Mouse (Mus musculus): ENCODE results near the gene 3110082I17Rik. TPM values are rescaled to one million over a fixed set of nuclear protein-coding genes. Genes with fewer than 3 reads are reported as not detected.

The 3110082I17Rik gene
- 17.3 and 19.5 TPM in 2 replicates for polyA plus RNA-seq (2015; fragmentation: Nextera tagmentation; extraction: Ambion mirVana)

DNA sequence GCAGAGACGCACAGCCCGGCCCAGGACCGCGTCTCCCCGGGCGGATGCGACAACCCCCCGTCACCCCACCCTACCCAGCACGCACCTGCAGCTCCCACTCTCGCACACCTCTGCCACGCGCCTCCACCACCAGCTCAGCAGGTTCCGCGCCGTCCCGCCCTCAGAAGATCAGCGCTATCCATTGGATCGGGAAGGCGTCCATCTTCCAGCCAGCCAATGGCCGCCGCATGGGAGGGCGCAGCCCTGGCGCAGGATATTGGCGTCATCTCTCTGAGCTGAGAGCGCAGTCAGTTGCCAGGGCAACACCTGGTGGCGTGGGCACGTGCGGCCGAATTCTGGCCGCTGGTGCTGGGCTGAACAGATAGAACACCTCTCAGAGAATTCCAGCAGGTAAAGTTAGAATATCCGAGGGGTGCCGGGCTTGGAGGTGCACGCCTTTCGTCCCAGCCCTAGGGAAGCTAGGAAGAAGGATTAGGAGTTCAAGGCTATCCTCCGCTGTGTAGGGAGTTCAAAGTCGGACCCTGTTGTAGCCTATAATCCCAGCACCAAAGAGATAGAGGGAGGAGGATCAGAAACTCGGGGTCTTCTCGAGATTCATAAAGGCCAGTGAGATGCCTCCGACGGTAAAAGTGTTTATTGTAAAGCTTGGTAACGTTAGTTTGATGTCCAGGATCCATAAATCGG is at the start of gene 3110082I17Rik:
Gene 3110082I17Rik, minus strand, starts transcription at position 144 of the 684 bp plus-strand sequence.
- H3K4me1 ChIP-seq (replicated peaks), result peaks cover 17% of the 10 kb centered on the region
- H3K9ac ChIP-seq (replicated peaks), result peak within 1 kb of the TSS; percentile 68
- WGBS, result 4% methylated on average over 42 of the region's 42 CpGs
- H3K27ac ChIP-seq, result no peak within 1 kb of the TSS
- no peaks in the 10 kb centered on the region for H3K27me3 ChIP-seq
- ATAC-seq, result peak; percentile 100
- H3K9me3 ChIP-seq, result no peaks in the 10 kb centered on the region
- H3K4me3 ChIP-seq (replicated peaks), result peak within 1 kb of the TSS; percentile 70
- peaks cover 3% of the 10 kb centered on the region; the same call in 1 of the 2 replicates for H3K36me3 ChIP-seq
- peak within 1 kb of the TSS; percentile 77 for H3K4me2 ChIP-seq (replicated peaks)

DNA sequence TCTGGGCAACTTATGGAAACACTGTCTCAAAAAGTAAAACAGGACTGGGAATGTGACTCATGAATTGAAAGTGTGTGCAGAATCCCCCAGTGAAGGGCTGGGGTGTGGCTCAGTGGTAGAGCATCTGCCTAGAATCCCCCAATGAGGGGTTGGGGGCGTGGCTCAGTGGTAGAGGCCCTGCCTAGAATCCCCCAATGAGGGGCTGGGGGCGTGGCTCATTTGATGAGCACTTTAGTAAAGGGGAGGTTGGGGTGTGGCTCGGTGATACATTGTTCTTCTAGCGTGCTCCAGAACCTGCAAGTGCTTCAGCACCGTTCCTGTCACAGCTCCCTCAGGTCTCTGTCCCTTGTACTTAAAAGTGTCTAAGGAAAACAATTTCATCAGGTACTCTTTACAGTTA is 45.9 kb upstream of the 3110082I17Rik start:
- H3K9me3 ChIP-seq, result no peaks in the 10 kb centered on the region
- no peak overlapping the region for H3K27ac ChIP-seq
- no peak overlapping the region for H3K4me2 ChIP-seq (replicated peaks)
- no peak overlapping the region for H3K9ac ChIP-seq (replicated peaks)
- H3K27me3 ChIP-seq, result peaks cover 28% of the 10 kb centered on the region
- H3K4me1 ChIP-seq (replicated peaks), result no peaks in the 10 kb centered on the region
- ATAC-seq, result no peak
- WGBS, result 26% methylated on average over 5 of the region's 5 CpGs
- no peak overlapping the region for H3K4me3 ChIP-seq (replicated peaks)
- H3K36me3 ChIP-seq, result no peaks in the 10 kb centered on the region

GRCm38 (mm10) chr5:139505073-139505606 is 44.8 kb upstream of the 3110082I17Rik start:
- H3K4me1 ChIP-seq (replicated peaks), result no peaks in the 10 kb centered on the region
- H3K9me3 ChIP-seq, result no peaks in the 10 kb centered on the region
- H3K4me2 ChIP-seq (replicated peaks), result no peak overlapping the region
- WGBS, result 8% methylated on average over 12 of the region's 14 CpGs
- H3K4me3 ChIP-seq (replicated peaks), result no peak overlapping the region
- H3K27ac ChIP-seq, result no peak overlapping the region
- ATAC-seq, result peak; percentile 58; the same call in 1 of the 2 replicates
- H3K27me3 ChIP-seq, result peaks cover 18% of the 10 kb centered on the region
- no peaks in the 10 kb centered on the region for H3K36me3 ChIP-seq
- H3K9ac ChIP-seq (replicated peaks), result 0 out of 2 replicates have a peak overlapping the region, but pooled peaks have one; percentile 1

DNA sequence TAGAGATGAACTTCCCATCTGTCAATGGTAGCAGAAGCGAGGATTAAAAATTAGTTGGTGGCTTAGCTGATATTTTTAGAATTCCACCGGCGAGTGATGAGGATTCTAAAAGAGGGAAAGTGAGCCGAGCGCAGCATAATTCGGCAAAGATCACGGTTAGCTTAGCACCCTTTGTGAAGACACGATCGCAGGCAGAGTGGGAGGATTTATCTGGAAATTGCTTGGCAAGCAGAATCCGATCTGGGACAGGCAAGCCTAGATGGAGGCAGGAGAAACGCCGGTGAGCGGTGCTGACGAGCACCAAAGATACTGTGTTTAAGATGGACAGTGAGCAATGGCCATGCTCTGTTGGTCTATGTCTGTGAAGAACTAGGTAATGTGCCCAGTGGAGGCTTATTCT is 42.0 kb upstream of the 3110082I17Rik start:
- WGBS, result 83% methylated on average over 14 of the region's 14 CpGs
- H3K4me2 ChIP-seq (replicated peaks), result no peak overlapping the region
- H3K4me1 ChIP-seq (replicated peaks), result no peaks in the 10 kb centered on the region
- no peak overlapping the region for H3K27ac ChIP-seq
- H3K4me3 ChIP-seq (replicated peaks), result no peak overlapping the region
- H3K27me3 ChIP-seq, result peaks cover 12% of the 10 kb centered on the region; the same call in 1 of the 2 replicates
- no peaks in the 10 kb centered on the region for H3K36me3 ChIP-seq
- ATAC-seq, result no peak
- H3K9me3 ChIP-seq, result no peaks in the 10 kb centered on the region
- H3K9ac ChIP-seq (replicated peaks), result no peak overlapping the region

DNA sequence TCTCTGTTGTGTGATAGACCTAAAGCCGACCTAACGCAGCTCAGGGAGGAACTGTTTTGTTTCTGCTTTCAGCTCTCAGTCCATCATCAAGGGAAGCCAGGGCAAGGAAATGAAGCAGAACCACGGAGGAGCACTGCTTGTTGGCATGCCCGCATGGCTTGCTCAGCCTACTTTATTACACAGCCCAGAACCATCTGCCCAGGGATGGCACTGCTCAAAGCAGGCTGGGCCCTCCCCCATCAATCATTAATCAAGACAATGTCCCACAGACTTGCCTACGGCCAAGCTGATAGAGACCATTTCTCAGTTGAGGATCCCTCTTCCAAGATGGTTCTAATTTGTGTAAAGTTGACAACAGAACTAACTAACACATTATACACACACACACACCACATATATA is 38.5 kb upstream of the 3110082I17Rik start:
- no peaks in the 10 kb centered on the region for H3K4me1 ChIP-seq (replicated peaks)
- H3K9me3 ChIP-seq, result no peaks in the 10 kb centered on the region
- H3K4me2 ChIP-seq (replicated peaks), result no peak overlapping the region
- no peak overlapping the region for H3K27ac ChIP-seq
- H3K36me3 ChIP-seq, result no peaks in the 10 kb centered on the region
- 72% methylated on average over 5 of the region's 5 CpGs for WGBS
- H3K4me3 ChIP-seq (replicated peaks), result no peak overlapping the region
- no peaks in the 10 kb centered on the region for H3K27me3 ChIP-seq
- H3K9ac ChIP-seq (replicated peaks), result no peak overlapping the region
- no peak for ATAC-seq

GRCm38 (mm10) chr5:139496939-139497338 is 36.6 kb upstream of the 3110082I17Rik start:
- Histone ChIP-seq H3K9me3 (no peaks in the 10 kb centered on the region), H3K4me3 (replicated peaks) (no peak overlapping the region), H3K4me1 (replicated peaks) (no peaks in the 10 kb centered on the region), H3K9ac (replicated peaks) (no peak overlapping the region), H3K36me3 (no peaks in the 10 kb centered on the region), H3K27ac (no peak overlapping the region), H3K27me3 (no peaks in the 10 kb centered on the region), H3K4me2 (replicated peaks) (no peak overlapping the region)
- 50% methylated on average over 5 of the region's 5 CpGs for WGBS
- ATAC-seq, result no peak

GRCm38 (mm10) chr5:139495019-139495669 is 34.8 kb upstream of the 3110082I17Rik start:
- no peaks in the 10 kb centered on the region for H3K4me1 ChIP-seq (replicated peaks)
- no peaks in the 10 kb centered on the region for H3K9me3 ChIP-seq
- ATAC-seq, result no peak
- no peak overlapping the region for H3K9ac ChIP-seq (replicated peaks)
- 77% methylated on average over 22 of the region's 22 CpGs for WGBS
- no peak overlapping the region for H3K27ac ChIP-seq
- no peaks in the 10 kb centered on the region for H3K27me3 ChIP-seq
- no peak overlapping the region for H3K4me2 ChIP-seq (replicated peaks)
- no peak overlapping the region for H3K4me3 ChIP-seq (replicated peaks)
- no peaks in the 10 kb centered on the region for H3K36me3 ChIP-seq

- H3K27me3 ChIP-seq, result no peaks in the 10 kb centered on the region
- H3K27ac ChIP-seq, result no peak overlapping the region
- H3K4me3 ChIP-seq (replicated peaks), result no peak overlapping the region
- no peak overlapping the region for H3K9ac ChIP-seq (replicated peaks)
- no peak for ATAC-seq
- no peaks in the 10 kb centered on the region for H3K9me3 ChIP-seq
- H3K4me2 ChIP-seq (replicated peaks), result no peak overlapping the region
- H3K4me1 ChIP-seq (replicated peaks), result no peaks in the 10 kb centered on the region
- no peaks in the 10 kb centered on the region for H3K36me3 ChIP-seq
- 66% methylated on average over 5 of the region's 5 CpGs for WGBS
These were observed 33.4 kb upstream of the 3110082I17Rik start for GRCm38 (mm10) chr5:139493690-139494089.

DNA sequence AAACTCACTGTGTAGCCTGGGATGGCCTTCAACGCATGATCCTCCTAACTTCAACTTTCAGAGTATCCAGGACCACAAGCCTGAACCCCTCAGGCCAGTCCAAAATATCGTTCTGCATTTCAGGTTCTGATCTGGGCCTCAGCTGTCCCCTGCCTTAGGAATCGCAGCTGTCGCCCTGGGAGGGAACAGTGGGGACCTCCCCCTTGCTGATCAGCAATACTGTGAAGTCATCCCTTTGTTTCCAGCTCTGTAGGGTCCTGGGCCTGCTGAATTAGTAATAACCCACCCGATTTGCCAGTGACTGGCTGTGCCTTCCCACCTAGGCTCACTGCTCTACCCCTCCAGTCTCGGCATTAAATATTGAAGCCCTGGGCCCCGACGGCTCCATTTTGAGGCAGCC is 31.0 kb upstream of the 3110082I17Rik start:
- Histone ChIP-seq H3K9ac (replicated peaks) (no peak overlapping the region), H3K4me1 (replicated peaks) (no peaks in the 10 kb centered on the region), H3K27ac (peak overlapping the region; percentile 14; the same call in 1 of the 2 replicates), H3K36me3 (no peaks in the 10 kb centered on the region), H3K9me3 (0 out of 2 replicates have a peak, but pooled peaks cover 3% of the 10 kb centered on the region), H3K27me3 (no peaks in the 10 kb centered on the region), H3K4me2 (replicated peaks) (no peak overlapping the region), H3K4me3 (replicated peaks) (no peak overlapping the region)
- ATAC-seq, result no peak
- 52% methylated on average over 8 of the region's 8 CpGs for WGBS

DNA sequence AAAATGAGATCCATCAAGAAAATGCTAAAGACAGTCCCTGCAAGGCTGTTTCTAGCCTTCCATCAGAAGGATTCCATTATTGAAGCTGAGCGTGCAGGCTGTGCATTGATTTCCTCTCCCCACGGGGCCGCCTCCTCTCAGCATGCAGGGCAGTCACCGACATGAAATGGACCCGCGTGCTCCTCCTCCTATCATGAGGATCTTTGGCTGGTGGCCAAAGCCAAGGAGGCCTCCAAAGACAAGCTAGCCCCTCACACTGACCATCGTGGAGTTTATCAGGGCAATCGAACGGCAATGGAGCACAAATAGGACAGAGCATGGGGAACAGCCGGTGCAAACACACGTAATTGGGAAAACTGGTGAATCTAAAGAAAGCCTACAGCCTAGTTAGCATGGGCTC is 29.8 kb upstream of the 3110082I17Rik start:
- no peak overlapping the region for H3K4me3 ChIP-seq (replicated peaks)
- H3K4me1 ChIP-seq (replicated peaks), result no peaks in the 10 kb centered on the region
- H3K9ac ChIP-seq (replicated peaks), result no peak overlapping the region
- H3K36me3 ChIP-seq, result no peaks in the 10 kb centered on the region
- no peak for ATAC-seq
- peaks cover 11% of the 10 kb centered on the region for H3K9me3 ChIP-seq
- WGBS, result 70% methylated on average over 11 of the region's 11 CpGs
- no peak overlapping the region for H3K4me2 ChIP-seq (replicated peaks)
- H3K27me3 ChIP-seq, result no peaks in the 10 kb centered on the region
- no peak overlapping the region for H3K27ac ChIP-seq

DNA sequence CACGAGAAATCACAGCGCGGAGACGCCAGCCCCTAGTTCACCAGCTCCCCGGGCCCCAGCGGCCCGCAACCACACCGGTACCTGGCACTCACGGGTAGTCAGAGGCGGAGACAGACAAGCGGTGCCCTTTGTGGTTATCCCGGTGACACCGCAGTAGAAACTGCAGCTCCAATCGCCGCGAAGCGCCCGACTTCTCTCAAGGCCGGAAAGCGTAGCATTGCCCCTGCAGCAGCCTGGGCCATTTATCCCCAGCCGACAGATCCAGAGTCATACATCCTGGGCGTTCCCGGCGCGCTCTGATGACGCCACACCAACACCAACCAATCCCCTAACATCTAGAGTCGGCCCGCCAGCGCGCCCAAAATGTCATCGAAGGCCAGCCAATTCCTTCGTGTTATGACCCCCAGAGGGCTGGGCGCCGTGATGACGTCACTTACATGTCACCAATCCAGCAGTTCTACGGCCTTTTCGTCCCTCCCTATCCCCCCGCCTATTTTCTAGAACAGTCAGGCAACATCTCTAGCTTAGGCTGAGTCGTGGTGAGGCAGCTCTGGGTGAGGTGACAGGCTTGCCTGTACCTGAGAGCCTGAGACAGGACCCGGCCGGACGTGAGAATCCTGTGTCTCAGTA is 24.0 kb upstream of the 3110082I17Rik start, which contains the start of gene Zfand2a:
Gene Zfand2a, minus strand, starts transcription at position 365 of the 630 bp plus-strand sequence.
- ATAC-seq, result peak; percentile 97

More for the DNA sequence above, 24.0 kb upstream of the 3110082I17Rik start, which contains the start of gene Zfand2a:
- WGBS, result under 1% methylated on average over 42 of the region's 42 CpGs
- H3K27me3 ChIP-seq, result no peaks in the 10 kb centered on the region
- H3K9ac ChIP-seq (replicated peaks), result peak within 1 kb of the TSS; percentile 85
- H3K4me2 ChIP-seq (replicated peaks), result peak within 1 kb of the TSS; percentile 89
- peaks cover 11% of the 10 kb centered on the region for H3K9me3 ChIP-seq
- peak within 1 kb of the TSS; percentile 97 for H3K4me3 ChIP-seq (replicated peaks)
- H3K4me1 ChIP-seq (replicated peaks), result peaks cover 20% of the 10 kb centered on the region
- H3K36me3 ChIP-seq, result peaks cover 28% of the 10 kb centered on the region
- peak within 1 kb of the TSS; percentile 82 for H3K27ac ChIP-seq
